Mouse (Mus musculus) testis, adult 2 months (tissue): ENCODE results near the gene Grm3.

Experiments
- CTCF ChIP-seq: fragments of 200-500 bp; IDR thresholded peaks from 2 replicates; pipeline ENCODE4 v1.5.1; 2012; ENCODE audit warnings: low read depth, mild to moderate bottlenecking, inconsistent platforms, low read length, moderate library complexity; ENCODE audit not compliant: control insufficient read depth, insufficient read depth, insufficient replicate concordance
- POLR2A ChIP-seq: fragments of 200-500 bp; IDR thresholded peaks from 2 replicates; pipeline ENCODE4 v1.6.1; 2012; ENCODE audit warnings: low read depth, mild to moderate bottlenecking, inconsistent platforms, low read length, moderate library complexity; ENCODE audit not compliant: control insufficient read depth

DNA sequence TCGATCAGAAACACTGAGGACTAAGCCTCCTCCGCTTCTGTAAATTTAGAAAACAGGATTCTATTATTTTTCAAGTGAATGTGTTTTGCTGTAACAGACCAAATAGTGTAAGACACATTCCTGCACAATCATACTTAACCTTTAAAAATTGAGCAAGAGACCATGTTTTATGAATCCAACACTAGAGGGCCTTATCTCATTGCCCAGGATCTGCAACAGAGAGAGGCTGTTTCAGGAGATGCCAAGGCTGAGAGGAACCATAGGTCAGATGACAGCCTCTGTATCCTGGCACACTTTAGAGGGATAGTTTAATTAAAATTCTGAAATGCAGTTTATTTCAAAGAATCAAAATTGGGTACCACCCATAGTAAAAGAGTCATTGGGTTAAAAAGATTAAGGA, 271.7 kb downstream of the Grm3 start:
- TF ChIP-seq POLR2A (no peak), CTCF (no peak)
